Mouse (Mus musculus) hindbrain, embryonic 14.5 days (tissue): Measurements from ENCODE around the gene D630003M21Rik. TPM values are rescaled to one million over a fixed set of nuclear protein-coding genes. Genes with fewer than 3 reads are reported as not detected.
A peak's percentile ranks its signal among the peaks of the same experiment; 100 is the strongest.

Experiments
- ATAC-seq: fragments of 200-750 bp; cut with Nextera tagmentation; 2 replicates; pipeline ENCODE4 v1.8.0; 2017; ENCODE audit warnings: moderate number of reproducible peaks, mild to moderate bottlenecking, moderate TSS enrichment, moderate library complexity; ENCODE audit not compliant: low FRiP score
- DNase-seq: peaks from one replicate; pipeline ENCODE4 v3.0.0-alpha.2; 2015; ENCODE audit warnings: low spot score
- H3K27ac ChIP-seq: fragments of 300-500 bp; sonication (generic); 2 replicates; pipeline ENCODE4 v1.5.1; 2014; ENCODE audit warnings: mild to moderate bottlenecking, moderate library complexity
- H3K27me3 ChIP-seq: fragments of 300-500 bp; sonication (generic); 2 replicates; pipeline ENCODE4 v1.6.1; 2014; ENCODE audit warnings: mild to moderate bottlenecking, low read length, mixed read lengths; ENCODE audit not compliant: control insufficient read depth, insufficient read depth
- H3K36me3 ChIP-seq: fragments of 300-500 bp; sonication (generic); replicated peaks from 2 replicates; pipeline ENCODE4 v1.6.1; 2014; ENCODE audit not compliant: control insufficient read depth, insufficient read depth
- H3K4me1 ChIP-seq: fragments of 300-500 bp; sonication (generic); replicated peaks from 2 replicates; pipeline ENCODE4 v1.6.1; 2014; ENCODE audit warnings: antibody characterized with exemption, low read length, mixed read lengths; ENCODE audit not compliant: control insufficient read depth, insufficient read depth
- H3K4me2 ChIP-seq: fragments of 300-500 bp; sonication (generic); replicated peaks from 2 replicates; pipeline ENCODE4 v1.6.1; 2014; ENCODE audit warnings: mild to moderate bottlenecking, moderate library complexity
- H3K4me3 ChIP-seq: fragments of 300-500 bp; sonication (generic); replicated peaks from 2 replicates; pipeline ENCODE4 v1.5.1; 2014; ENCODE audit warnings: mild to moderate bottlenecking, low read length
- H3K9ac ChIP-seq: fragments of 300-500 bp; sonication (generic); 2 replicates; pipeline ENCODE4 v1.6.1; 2014
- H3K9me3 ChIP-seq: fragments of 300-500 bp; sonication (generic); 2 replicates; pipeline ENCODE4 v1.6.1; 2016; ENCODE audit warnings: low read length; ENCODE audit not compliant: control insufficient read depth
- WGBS: fragments of 180-500 bp; shearing (Covaris S2); extraction: QIAGEN DNeasy Blood & Tissue Kit; methylation state at CpG from one replicate; pipeline ENCODE4 v1.1.7; 2014; 5-methylcytosine and 5-hydroxymethylcytosine counted together
- polyA plus RNA-seq: library from polyadenylated mRNA; unstranded; fragments of >200 nt; fragmentation: Nextera tagmentation; extraction: Ambion mirVana; gene quantifications from 2 replicates; pipeline ENCODE4 v1.2.1, GENCODE M21; 2014

D630003M21Rik gene
- polyA plus RNA-seq, 1 experiment from 2014 or later = 1.6 TPM

DNA sequence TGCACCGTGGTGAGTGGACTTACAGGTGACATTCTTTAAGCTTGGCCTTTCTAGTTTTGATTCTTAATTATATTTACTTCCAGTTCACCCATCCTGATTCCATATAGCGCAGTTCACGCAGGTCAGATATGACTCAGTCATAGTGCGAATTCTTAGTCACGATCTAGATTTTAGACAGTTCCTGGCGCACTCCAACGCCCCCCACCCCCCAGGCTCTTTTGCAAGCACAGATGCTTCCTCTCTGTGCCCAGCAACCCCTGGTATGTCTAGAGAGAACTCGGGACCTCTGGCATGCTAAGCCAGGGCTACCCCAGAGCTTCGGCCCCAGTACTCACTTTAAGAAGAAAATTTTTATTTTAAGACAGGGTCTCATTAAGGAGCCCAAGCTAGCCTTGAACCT lies 72.5 kb downstream of the D630003M21Rik start:
- Histone ChIP-seq H3K9me3 (no peaks in the 10 kb centered on the region), H3K4me3 (no peak overlapping the region), H3K9ac (no peak overlapping the region), H3K27ac (no peak overlapping the region), H3K4me1 (peaks cover 9% of the 10 kb centered on the region), H3K36me3 (no peaks in the 10 kb centered on the region), H3K27me3 (no peaks in the 10 kb centered on the region), H3K4me2 (no peak overlapping the region)
- no peak for ATAC-seq
- DNase-seq = no peak
- 88% methylated on average over 9 of the region's 9 CpGs for WGBS

DNA sequence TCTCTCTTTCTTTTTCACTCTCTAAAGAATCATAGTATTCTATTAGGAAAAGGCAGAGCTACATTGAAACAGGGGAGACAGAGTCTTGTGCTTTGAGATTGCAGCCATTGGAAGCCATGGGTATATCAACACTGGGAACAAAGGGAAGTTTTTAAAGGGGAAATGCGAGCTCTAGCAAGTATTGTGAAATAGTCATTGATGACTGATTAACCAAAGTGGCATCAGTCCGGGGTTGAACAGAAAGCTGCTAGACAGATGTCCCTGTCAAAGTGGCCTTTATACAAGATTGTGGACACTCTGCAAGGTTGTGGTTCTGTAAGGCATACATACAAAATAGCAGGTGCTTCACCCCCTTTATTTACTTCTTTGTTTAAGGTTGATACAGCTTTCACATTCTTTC lies 73.4 kb downstream of the D630003M21Rik start:
- 55% methylated on average over 2 of the region's 2 CpGs for WGBS
- no peak for DNase-seq

DNA sequence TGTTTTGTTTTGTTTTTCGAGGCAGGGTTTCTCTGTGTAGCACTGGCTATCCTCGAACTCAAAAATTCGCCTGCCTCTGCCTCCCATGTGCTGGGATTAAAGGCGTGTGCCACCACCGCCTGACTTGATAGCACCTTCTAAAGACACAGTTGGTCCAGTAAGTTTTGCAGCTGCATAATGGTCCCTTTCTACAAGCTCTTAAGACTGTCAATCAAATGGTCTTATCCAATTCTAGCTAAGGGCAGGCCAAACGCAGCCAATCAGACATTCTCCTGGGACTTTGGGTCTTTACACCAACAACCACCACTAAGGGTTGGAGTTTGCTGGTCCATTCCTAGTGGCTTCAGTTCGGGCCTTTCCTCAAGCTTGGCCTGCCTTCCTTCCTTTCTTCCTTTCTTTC lies 73.9 kb downstream of the D630003M21Rik start:
- Histone ChIP-seq H3K27me3 (no peaks in the 10 kb centered on the region), H3K4me3 (no peak overlapping the region), H3K36me3 (no peaks in the 10 kb centered on the region), H3K9me3 (0 out of 2 replicates have a peak, but pooled peaks cover 3% of the 10 kb centered on the region), H3K9ac (no peak overlapping the region), H3K4me2 (no peak overlapping the region), H3K27ac (no peak overlapping the region), H3K4me1 (peaks cover 9% of the 10 kb centered on the region)
- no peak for DNase-seq
- no peak for ATAC-seq
- 88% methylated on average over 7 of the region's 7 CpGs for WGBS

More for the DNA sequence above, 73.4 kb downstream of the D630003M21Rik start:
- no peak overlapping the region for H3K9ac ChIP-seq
- no peak overlapping the region for H3K4me3 ChIP-seq
- no peak for ATAC-seq
- H3K27me3 ChIP-seq = no peaks in the 10 kb centered on the region
- no peaks in the 10 kb centered on the region for H3K36me3 ChIP-seq
- no peak overlapping the region for H3K27ac ChIP-seq
- 0 out of 2 replicates have a peak, but pooled peaks cover 3% of the 10 kb centered on the region for H3K9me3 ChIP-seq
- H3K4me2 ChIP-seq = no peak overlapping the region
- peaks cover 9% of the 10 kb centered on the region for H3K4me1 ChIP-seq

DNA sequence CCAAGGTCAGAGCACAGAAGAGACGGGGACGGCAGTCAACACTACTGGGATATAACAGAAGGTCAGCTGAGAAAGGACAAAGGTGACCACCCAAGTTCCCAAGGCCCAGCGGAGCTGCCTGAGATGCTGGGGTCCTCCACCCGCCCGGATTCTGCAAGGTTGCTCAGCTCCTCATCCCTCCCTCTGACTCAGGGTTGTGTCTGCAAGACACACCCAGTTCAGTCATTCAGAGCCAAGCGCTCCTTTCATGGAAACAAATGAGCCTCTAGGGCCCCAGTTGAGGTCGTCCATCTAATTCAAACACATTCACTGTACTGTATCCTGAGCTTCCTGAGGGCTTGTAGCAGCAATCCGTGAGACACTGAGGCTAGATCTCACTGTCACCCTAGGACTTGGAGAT lies 74.4 kb downstream of the D630003M21Rik start:
- Histone ChIP-seq H3K4me2 (no peak overlapping the region), H3K27ac (no peak overlapping the region), H3K9me3 (0 out of 2 replicates have a peak, but pooled peaks cover 3% of the 10 kb centered on the region), H3K36me3 (no peaks in the 10 kb centered on the region), H3K27me3 (no peaks in the 10 kb centered on the region), H3K4me1 (peaks cover 9% of the 10 kb centered on the region), H3K9ac (no peak overlapping the region), H3K4me3 (no peak overlapping the region)
- ATAC-seq (no peak), DNase-seq (no peak)
- 39% methylated on average over 8 of the region's 8 CpGs for WGBS

DNA sequence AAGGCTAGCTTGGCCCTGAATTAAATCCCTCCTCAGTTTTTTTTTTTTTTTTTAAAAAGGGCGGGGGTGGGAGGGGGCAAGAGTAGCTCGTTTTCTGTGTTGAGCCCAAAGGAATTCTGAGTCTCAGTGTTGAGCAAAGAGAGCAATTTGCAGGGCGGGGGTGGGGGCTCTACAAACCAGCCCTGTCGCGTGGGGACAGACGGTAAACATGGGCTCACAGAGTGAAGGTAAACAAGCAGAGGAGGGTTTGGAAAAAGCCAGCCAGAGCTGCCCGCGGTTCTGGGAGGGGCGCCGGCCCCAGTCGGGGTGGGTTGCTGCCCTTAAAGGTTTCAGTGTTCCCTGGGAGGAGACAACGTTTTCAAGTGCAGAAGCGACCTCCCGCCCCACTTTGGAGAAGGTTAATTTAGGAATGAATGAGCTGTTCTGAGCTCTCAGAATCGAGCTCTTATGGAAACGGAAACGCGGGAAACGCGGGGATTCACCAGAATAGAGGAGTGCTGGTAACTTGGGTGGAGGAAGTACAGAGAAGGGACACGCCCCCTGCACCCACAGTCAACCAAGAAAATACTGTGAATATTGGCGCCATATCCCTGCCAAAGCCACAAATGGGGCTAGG lies 75.2 kb downstream of the D630003M21Rik start:
- ATAC-seq (0 out of 2 replicates have a peak, but pooled peaks have one; percentile 55), DNase-seq (no peak)
- peaks cover 9% of the 10 kb centered on the region for H3K4me1 ChIP-seq
- peak overlapping the region; percentile 63 for H3K4me2 ChIP-seq
- H3K27ac ChIP-seq = peak overlapping the region; percentile 10; the same call in 1 of the 2 replicates
- H3K27me3 ChIP-seq = no peaks in the 10 kb centered on the region
- H3K4me3 ChIP-seq = peak overlapping the region; percentile 26
- no peaks in the 10 kb centered on the region for H3K36me3 ChIP-seq
- WGBS = 3% methylated on average over 22 of the region's 22 CpGs
- H3K9ac ChIP-seq = peak overlapping the region; percentile 51
- H3K9me3 ChIP-seq = 0 out of 2 replicates have a peak, but pooled peaks cover 3% of the 10 kb centered on the region

DNA sequence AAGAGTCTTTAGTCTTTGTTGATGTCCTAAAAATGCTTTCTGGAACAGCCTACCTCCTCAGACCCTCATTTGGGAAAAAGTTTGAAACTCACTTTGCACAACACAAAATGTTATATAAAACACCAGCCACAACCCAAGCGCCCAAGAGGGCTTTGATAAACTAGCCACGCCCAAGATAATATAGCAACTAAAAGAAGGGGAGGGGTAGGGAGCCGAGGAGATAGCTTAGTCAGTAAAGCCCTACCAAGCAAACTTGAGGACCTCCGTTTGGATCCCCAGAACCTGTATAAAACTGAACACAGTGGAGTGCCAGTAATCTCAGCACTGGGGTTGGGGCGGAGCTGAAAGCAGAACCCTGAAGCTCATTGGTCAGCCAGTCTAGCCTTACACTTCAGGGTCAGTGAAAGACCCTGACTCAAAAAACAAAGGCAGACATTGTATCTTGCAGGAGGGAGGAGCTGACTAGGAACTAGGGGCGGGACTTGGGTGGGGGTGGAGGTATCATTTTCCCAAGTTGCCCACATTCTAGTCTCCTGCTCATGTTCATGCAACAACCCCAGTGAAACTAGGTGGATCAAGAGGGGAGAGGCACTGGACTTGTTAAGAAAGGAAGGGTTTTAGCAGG lies 76.2 kb downstream of the D630003M21Rik start:
- Histone ChIP-seq H3K27me3 (no peaks in the 10 kb centered on the region), H3K4me1 (peaks cover 9% of the 10 kb centered on the region), H3K36me3 (no peaks in the 10 kb centered on the region), H3K27ac (no peak overlapping the region), H3K9me3 (0 out of 2 replicates have a peak, but pooled peaks cover 3% of the 10 kb centered on the region), H3K9ac (no peak overlapping the region), H3K4me3 (no peak overlapping the region), H3K4me2 (no peak overlapping the region)
- peak; percentile 24; the same call in 1 of the 2 replicates for ATAC-seq
- no peak for DNase-seq
- 32% methylated on average over 6 of the region's 6 CpGs for whole genome bisulfite sequencing

DNA sequence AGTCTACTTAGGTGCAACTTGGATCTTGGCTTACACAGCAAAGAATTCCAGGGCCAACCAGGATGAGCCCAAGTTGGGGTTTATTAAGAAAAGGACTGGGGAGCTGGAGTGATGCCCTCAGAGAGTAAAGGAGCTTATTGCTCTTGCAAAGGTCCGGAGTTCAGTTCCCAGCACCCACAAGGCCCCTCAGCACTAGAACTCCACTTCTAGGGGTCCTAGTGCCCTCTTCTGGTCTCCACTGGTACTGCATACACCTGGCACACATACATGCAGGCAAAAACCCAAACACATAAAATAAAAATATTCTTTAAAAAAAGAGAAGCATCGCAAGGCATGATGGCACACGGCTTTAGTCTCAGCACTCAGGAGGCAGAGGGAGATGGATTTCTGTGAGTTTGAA lies 77.9 kb downstream of the D630003M21Rik start:
- Histone ChIP-seq H3K27ac (no peak overlapping the region), H3K4me3 (no peak overlapping the region), H3K36me3 (no peaks in the 10 kb centered on the region), H3K9me3 (0 out of 2 replicates have a peak, but pooled peaks cover 3% of the 10 kb centered on the region), H3K4me2 (no peak overlapping the region), H3K9ac (no peak overlapping the region), H3K27me3 (no peaks in the 10 kb centered on the region), H3K4me1 (peaks cover 11% of the 10 kb centered on the region)
- WGBS = 95% methylated on average over 3 of the region's 3 CpGs
- ATAC-seq (no peak), DNase-seq (no peak)

DNA sequence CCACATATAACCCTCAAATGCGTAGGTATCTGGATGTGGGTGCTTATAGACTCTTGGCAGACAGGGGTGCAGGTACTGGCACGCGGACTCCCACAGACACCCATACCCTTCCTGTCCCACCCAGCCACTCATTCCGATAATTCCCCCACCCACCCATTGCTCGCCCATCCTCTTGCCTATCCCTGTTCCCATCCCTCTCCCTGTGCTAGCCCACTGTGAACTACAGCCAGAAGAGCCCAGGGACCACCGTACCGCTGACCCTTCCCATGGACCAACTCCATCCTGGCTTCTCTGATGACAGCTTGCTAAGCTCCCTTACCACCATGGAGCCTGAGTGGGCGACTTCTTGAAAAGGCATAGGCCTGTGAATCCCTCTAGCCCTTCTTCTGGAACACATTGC lies 82.1 kb downstream of the D630003M21Rik start:
- no peak for DNase-seq
- 93% methylated on average over 8 of the region's 8 CpGs for WGBS
- H3K9ac ChIP-seq = no peak overlapping the region
- H3K27ac ChIP-seq = no peak overlapping the region
- 0 out of 2 replicates have a peak, but pooled peaks cover 3% of the 10 kb centered on the region for H3K4me1 ChIP-seq
- no peaks in the 10 kb centered on the region for H3K27me3 ChIP-seq
- 0 out of 2 replicates have a peak, but pooled peaks cover 3% of the 10 kb centered on the region for H3K9me3 ChIP-seq
- no peak overlapping the region for H3K4me2 ChIP-seq
- no peaks in the 10 kb centered on the region for H3K36me3 ChIP-seq
- no peak overlapping the region for H3K4me3 ChIP-seq
- ATAC-seq = no peak

DNA sequence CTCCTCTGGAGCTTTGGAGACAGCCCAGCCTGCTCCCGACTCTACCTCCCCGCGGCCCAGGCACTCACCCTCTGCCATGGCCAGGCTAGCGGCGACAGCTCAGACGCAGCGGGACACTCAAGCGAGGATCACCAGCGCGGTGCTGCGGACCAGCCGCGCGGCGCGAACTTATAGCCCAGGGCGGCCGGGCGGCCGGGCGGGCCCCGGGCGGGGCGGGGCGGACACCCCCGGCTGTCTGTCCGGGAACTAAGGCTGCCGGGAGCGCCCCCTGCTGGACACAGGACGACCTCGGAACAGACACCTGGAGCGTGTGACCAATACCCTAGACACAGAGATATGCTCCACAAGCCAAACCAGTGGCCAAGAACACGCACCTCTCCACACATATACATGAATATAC lies 82.8 kb downstream of the D630003M21Rik start, which contains the start of gene Tgm2:
TSS of gene Tgm2 (minus strand) at position 214 of the 400 bp plus-strand sequence.
- ATAC-seq = peak; percentile 57; the same call in 1 of the 2 replicates
- no peaks in the 10 kb centered on the region for H3K36me3 ChIP-seq
- no peak within 1 kb of the TSS for H3K27ac ChIP-seq
- peak within 1 kb of the TSS; percentile 39; the same call in 1 of the 2 replicates for H3K9ac ChIP-seq
- DNase-seq = peak; percentile 67
- no peaks in the 10 kb centered on the region for H3K27me3 ChIP-seq
- peak within 1 kb of the TSS; percentile 26 for H3K4me3 ChIP-seq
- 0 out of 2 replicates have a peak, but pooled peaks cover 3% of the 10 kb centered on the region for H3K4me1 ChIP-seq
- WGBS = 2% methylated on average over 31 of the region's 33 CpGs
- H3K4me2 ChIP-seq = peak within 1 kb of the TSS; percentile 52
- H3K9me3 ChIP-seq = 0 out of 2 replicates have a peak, but pooled peaks cover 3% of the 10 kb centered on the region
